Mouse (Mus musculus) G1E (cell line): ENCODE results near the gene Rfc4. TPM values are rescaled to one million over a fixed set of nuclear protein-coding genes. Genes with fewer than 3 reads are reported as not detected.

Experiments
- ATAC-seq: 2 replicates; pipeline ENCODE4 v1.8.0; 2016; ENCODE audit warnings: mild to moderate bottlenecking; ENCODE audit not compliant: insufficient number of reproducible peaks, poor library complexity, low FRiP score, severe bottlenecking; ENCODE audit errors: extremely low read depth
- DNase-seq: peaks from one replicate; pipeline ENCODE4 v3.0.0; 2012; ENCODE audit warnings: low spot score
- H3K27me3 ChIP-seq: 2 replicates; pipeline ENCODE4 v1.6.1; 2012; ENCODE audit warnings: mild to moderate bottlenecking, low read length, inconsistent platforms; ENCODE audit not compliant: insufficient read depth
- H3K36me3 ChIP-seq: replicated peaks from 2 replicates; pipeline ENCODE3; 2012; ENCODE audit warnings: mild to moderate bottlenecking, inconsistent platforms
- H3K4me1 ChIP-seq: 2 replicates; pipeline ENCODE4 v1.6.1; 2012; ENCODE audit warnings: low read depth, low read length, inconsistent platforms, mixed read lengths; ENCODE audit not compliant: insufficient read depth
- H3K4me3 ChIP-seq: 2 replicates; pipeline ENCODE4 v1.5.1; 2012; ENCODE audit warnings: low read depth, mild to moderate bottlenecking, inconsistent platforms, low read length, moderate library complexity, mixed read lengths
- H3K9me3 ChIP-seq: replicated peaks from 2 replicates; pipeline ENCODE4 v1.6.1; 2012; ENCODE audit warnings: inconsistent platforms
- CTCF ChIP-seq: IDR thresholded peaks from 2 replicates; pipeline ENCODE4 v1.5.1; 2012; ENCODE audit warnings: low read depth, low read length, inconsistent platforms, mixed read lengths
- GATA1 ChIP-seq: IDR thresholded peaks from 2 replicates; pipeline ENCODE4 v1.6.1; 2012; ENCODE audit warnings: borderline replicate concordance, low read length, inconsistent platforms, mixed read lengths
- GATA2 ChIP-seq: IDR thresholded peaks from 2 replicates; pipeline ENCODE4 v1.6.1; 2012; ENCODE audit warnings: low read depth, low read length, inconsistent platforms, borderline replicate concordance
- POLR2AphosphoS5 ChIP-seq: IDR thresholded peaks from 2 replicates; pipeline ENCODE4 v1.6.1; 2012; ENCODE audit warnings: low read depth, low read length, inconsistent platforms; ENCODE audit not compliant: insufficient replicate concordance
- TAL1 ChIP-seq: conservative IDR thresholded peaks from 2 replicates; pipeline ENCODE4 v1.6.1; 2012; ENCODE audit warnings: low read depth, low read length, inconsistent platforms, mixed read lengths
- polyA plus RNA-seq: library from polyadenylated mRNA; stranded (reverse); fragments of >175 nt; gene quantifications from 2 replicates; pipeline ENCODE4 v1.2.3, GENCODE M21; 2012
- total RNA-seq, 2 experiments: library from RNA; stranded (forward) in 1 of 2; stranded (reverse) in 1 of 2; fragments of 200-1000 nt in 1 of 2; fragments of >200 nt in 1 of 2; fragmentation: Nextera tagmentation in 1 of 2; gene quantifications; 2 replicates each; pipeline ENCODE4 v1.2.3; 2014 to 2017

The Rfc4 gene
- total and polyA plus RNA-seq, 3 experiments: 49.2 to 181 (median 90.1) TPM

DNA sequence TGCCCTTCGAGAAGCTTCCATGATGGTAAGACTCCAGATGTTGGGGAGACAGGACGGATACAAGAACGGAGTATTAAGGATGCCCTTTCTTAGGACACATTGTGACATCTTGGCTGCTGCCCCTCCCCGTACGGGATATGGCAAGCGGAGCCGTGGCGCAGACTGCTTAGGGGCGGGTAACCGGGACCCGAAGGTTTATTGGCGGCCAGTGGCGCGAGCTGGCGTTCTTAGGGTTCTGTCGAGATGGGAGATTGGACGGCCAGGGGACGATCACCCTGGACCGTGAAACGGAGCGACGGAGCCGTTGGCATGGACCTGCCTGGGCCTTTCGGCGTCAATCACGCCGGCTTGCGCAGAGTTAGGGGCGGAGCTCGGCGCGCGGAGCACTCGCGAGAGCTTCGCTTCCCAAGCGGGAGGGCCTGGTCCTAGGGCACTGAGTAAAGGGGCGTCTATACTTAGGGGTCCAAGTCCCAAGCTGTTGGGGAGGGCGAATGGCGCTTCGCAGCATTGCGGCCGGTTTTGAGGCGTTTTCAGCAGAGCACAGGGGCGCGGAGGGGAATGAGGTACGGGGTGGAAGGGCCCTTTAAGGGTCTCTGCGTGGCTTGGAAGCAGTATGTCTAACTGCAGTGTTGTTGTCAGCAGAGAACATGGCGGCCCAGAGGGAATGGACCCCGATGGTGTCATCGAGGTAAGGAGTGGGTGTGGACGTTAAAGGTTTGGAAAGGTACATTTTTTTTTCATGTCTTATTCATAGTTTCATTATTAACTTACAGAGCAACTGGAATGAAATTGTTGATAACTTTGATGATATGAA is 19.4 kb downstream of the Rfc4 start:
- ATAC-seq: peak; percentile 48
- peak overlapping the region; percentile 97 for H3K4me3 ChIP-seq
- TF ChIP-seq GATA2 (no peak), POLR2AphosphoS5 (peak; percentile 93; the same call in 1 of the 2 replicates)
- DNase-seq: peak; percentile 50
- peaks cover 48% of the 10 kb centered on the region for H3K36me3 ChIP-seq
- H3K4me1 ChIP-seq: peaks cover 28% of the 10 kb centered on the region
- H3K27me3 ChIP-seq: no peaks in the 10 kb centered on the region
- no peaks in the 10 kb centered on the region for H3K9me3 ChIP-seq

- H3K4me3 ChIP-seq: peak within 1 kb of the TSS; percentile 97
- H3K4me1 ChIP-seq: peaks cover 35% of the 10 kb centered on the region
- DNase-seq: peak; percentile 82
- TF ChIP-seq TAL1 (no peak), GATA2 (no peak), CTCF (no peak), GATA1 (no peak), POLR2AphosphoS5 (no peak; the same call in 1 of the 2 replicates)
- no peaks in the 10 kb centered on the region for H3K9me3 ChIP-seq
- H3K27me3 ChIP-seq: no peaks in the 10 kb centered on the region
- peak; percentile 67 for ATAC-seq
- peaks cover 41% of the 10 kb centered on the region for H3K36me3 ChIP-seq
These were observed 20.1 kb downstream of the Rfc4 start, which contains the start of gene Eif4a2 for GRCm38 (mm10) chr16:23107231-23107942. Gene Eif4a2 (plus strand): TSS chr16:23107444.

GRCm38 (mm10) chr16:23106121-23106520 is 21.4 kb downstream of the Rfc4 start:
- TF ChIP-seq CTCF (no peak), GATA2 (no peak), GATA1 (no peak), TAL1 (no peak), POLR2AphosphoS5 (no peak)

GRCm38 (mm10) chr16:23103841-23104240 is 23.7 kb downstream of the Rfc4 start:
- Histone ChIP-seq H3K4me1 (peaks cover 51% of the 10 kb centered on the region), H3K4me3 (no peak overlapping the region), H3K36me3 (peaks cover 11% of the 10 kb centered on the region), H3K27me3 (no peaks in the 10 kb centered on the region), H3K9me3 (no peaks in the 10 kb centered on the region)
- ATAC-seq (no peak), DNase-seq (no peak)
- no peak for TF ChIP-seq POLR2AphosphoS5
- TF ChIP-seq CTCF: no peak
- TF ChIP-seq TAL1: no peak
- no peak for TF ChIP-seq GATA1
- TF ChIP-seq GATA2: no peak

More at GRCm38 (mm10) chr16:23106121-23106520, 21.4 kb downstream of the Rfc4 start:
- peaks cover 34% of the 10 kb centered on the region for H3K4me1 ChIP-seq
- H3K9me3 ChIP-seq: no peaks in the 10 kb centered on the region
- H3K27me3 ChIP-seq: no peaks in the 10 kb centered on the region
- ATAC-seq (no peak), DNase-seq (no peak)
- peaks cover 28% of the 10 kb centered on the region for H3K36me3 ChIP-seq
- no peak overlapping the region; the same call in 1 of the 2 replicates for H3K4me3 ChIP-seq

GRCm38 (mm10) chr16:23103038-23103745 is 24.3 kb downstream of the Rfc4 start:
- Histone ChIP-seq H3K27me3 (no peaks in the 10 kb centered on the region), H3K9me3 (no peaks in the 10 kb centered on the region), H3K36me3 (peaks cover 5% of the 10 kb centered on the region), H3K4me1 (peaks cover 51% of the 10 kb centered on the region), H3K4me3 (peak overlapping the region; percentile 71)
- DNase-seq: peak; percentile 19
- no peak for TF ChIP-seq GATA2
- TF ChIP-seq TAL1: no peak
- ATAC-seq: peak; percentile 18; the same call in 1 of the 2 replicates
